Comparison of ENCODE assay signal across 25 mouse cellular contexts in genomic region chr8:11699442-11700001, GRCm38 (mm10). TPM values are rescaled to one million over a fixed set of nuclear protein-coding genes. Genes with fewer than 3 reads are reported as not detected.
DNase-seq lines count a peak whose midpoint lies in the region; ATAC-seq and TF ChIP-seq lines count a peak whose summit lies in the region.
"Had no signal": no experiment of that assay in that cellular context is flagged by ENCODE, and none has a peak within 500 bp of the region (broad histone marks: within the 10 kb centered on the region; RNA-seq: fewer than 3 reads in every experiment).

No protein-coding gene starts in this region.

- peak overlapping the region; percentile 60; the same call in 1 of the 2 replicates for H3K4me2 ChIP-seq in heart, embryonic 14.5 days (ENCODE audit: low read length)
- no peak overlapping the region for H3K4me2 ChIP-seq in CH12.LX (ENCODE audit: insufficient read depth, low read depth, poor library complexity, severe bottlenecking)
- H3K4me2 ChIP-seq in limb, embryonic 14.5 days (replicated peaks; ENCODE audit: low read depth, low read length, severe bottlenecking) = no peak overlapping the region

- H3K27me3 ChIP-seq in heart, embryonic 14.5 days (ENCODE audit: control insufficient read depth, insufficient read depth, low read length) = peaks cover 4% of the 10 kb centered on the region; the same call in 1 of the 2 replicates
- H3K27me3 ChIP-seq in CH12.LX (replicated peaks) (peaks cover 59% of the 10 kb centered on the region), ES-Bruce4 (ENCODE audit: control insufficient read depth, insufficient read depth, low read length, poor library complexity, severe bottlenecking) (no peaks in the 10 kb centered on the region)
- no peaks in the 10 kb centered on the region for H3K27me3 ChIP-seq in limb, embryonic 14.5 days (ENCODE audit: control insufficient read depth, insufficient read depth, low read length)
- H3K27me3 ChIP-seq: forebrain, embryonic 13.5 days; midbrain, embryonic 15.5 days; Patski had no signal

- no peaks in the 10 kb centered on the region for H3K36me3 ChIP-seq in heart, embryonic 14.5 days (ENCODE audit: control insufficient read depth, insufficient read depth, low read length)
- H3K36me3 ChIP-seq in CH12.LX (replicated peaks in 1 of 2; ENCODE audit: control insufficient read depth in 1 of 2, insufficient read depth in 1 of 2, low read length in 1 of 2) (no peaks in the 10 kb centered on the region), ES-Bruce4 (ENCODE audit: control insufficient read depth, insufficient read depth, low read length, poor library complexity, severe bottlenecking) (no peaks in the 10 kb centered on the region)
- no peaks in the 10 kb centered on the region for H3K36me3 ChIP-seq in limb, embryonic 14.5 days (ENCODE audit: control insufficient read depth, insufficient read depth, low read length)
- H3K36me3 ChIP-seq: heart, embryonic 15.5 days; hindbrain, embryonic 10.5 days; limb, embryonic 12.5 days; midbrain, embryonic 15.5 days had no signal

- H3K79me2 ChIP-seq in CH12.LX (replicated peaks; ENCODE audit: control insufficient read depth, extremely low read depth, insufficient read depth, poor library complexity, severe bottlenecking) = no peaks in the 10 kb centered on the region

- TF ChIP-seq POLR2A in CH12.LX (IDR thresholded peaks at IDR 0.05; ENCODE audit: low read depth, low read length) (no peak), ES-Bruce4 (IDR thresholded peaks at IDR 0.05; ENCODE audit: insufficient read depth, low read length) (no peak)
- TF ChIP-seq POLR2A in limb, embryonic 14.5 days (IDR thresholded peaks at IDR 0.05; ENCODE audit: borderline replicate concordance, extremely low read depth, insufficient read depth, insufficient read length) = no peak

- peak overlapping the region; percentile 35; the same call in 1 of the 2 replicates for H3K9ac ChIP-seq in heart, embryonic 14.5 days (ENCODE audit: low read length)
- H3K9ac ChIP-seq in CH12.LX (ENCODE audit: insufficient read depth, low read depth) (no peak overlapping the region), ES-Bruce4 (ENCODE audit: low read depth, poor library complexity, severe bottlenecking) (peak overlapping the region; percentile 6; the same call in 1 of the 2 replicates)
- H3K9ac ChIP-seq in limb, embryonic 14.5 days (ENCODE audit: low read depth, low read length, severe bottlenecking) = 0 out of 2 replicates have a peak overlapping the region, but pooled peaks have one; percentile 25
- H3K9ac ChIP-seq: heart, embryonic 15.5 days; liver, embryonic 14.5 days; lung, embryonic 14.5 days; midbrain, embryonic 15.5 days had no signal

- no peak for TF ChIP-seq RAD21 in CH12.LX (IDR thresholded peaks at IDR 0.05; ENCODE audit: low read depth, low read length)

- H3K4me1 ChIP-seq in heart, embryonic 14.5 days (ENCODE audit: control insufficient read depth in 2 of 2, insufficient read depth in 2 of 2, low read length in 2 of 2) = peaks cover 7 to 10% of the 10 kb centered on the region in 2 experiments
- H3K4me1 ChIP-seq in CH12.LX (ENCODE audit: control insufficient read depth in 1 of 2, insufficient read depth in 2 of 2) (no peaks in the 10 kb centered on the region), ES-Bruce4 (ENCODE audit: control insufficient read depth, insufficient read depth, low read length) (peaks cover 2% of the 10 kb centered on the region)
- H3K4me1 ChIP-seq in limb, embryonic 14.5 days (ENCODE audit: control insufficient read depth, insufficient read depth, low read length) = no peaks in the 10 kb centered on the region

- dilution Hi-C loops in CH12.LX (cut with MboI; ENCODE audit: extremely low pct_ligation_motif_present, extremely low pct_unique_long_range_greater_than_20kb, low sequenced_read_pairs) = no loop called here

- H3K4me3 ChIP-seq in heart, embryonic 14.5 days (ENCODE audit: control insufficient read depth in 1 of 2, insufficient read depth in 1 of 2, low read depth in 1 of 2, low read length in 2 of 2) = no peak overlapping the region
- no peak overlapping the region for H3K4me3 ChIP-seq in CH12.LX (replicated peaks in 1 of 3; ENCODE audit: low read depth in 2 of 3, low read length in 2 of 3, poor library complexity in 1 of 3)
- H3K4me3 ChIP-seq in ES-Bruce4 (ENCODE audit: low read depth, low read length) = no peak overlapping the region
- H3K4me3 ChIP-seq in limb, embryonic 14.5 days (replicated peaks; ENCODE audit: low read length) = no peak overlapping the region
- no peak overlapping the region for H3K4me3 ChIP-seq in layer of hippocampus, adult 2 months

- in situ Hi-C loops in CH12.LX (cut with MboI; ENCODE audit: low pct_ligation_motif_present, low pct_unique_long_range_greater_than_20kb, low sequenced_read_pairs) = loop anchor here (10.0 kb wide), 2 partner anchors 85 to 275 kb away; no protein-coding TSS in a partner anchor

- H3K27ac ChIP-seq in heart, embryonic 14.5 days (replicated peaks in 1 of 2; ENCODE audit: control insufficient read depth in 1 of 2, insufficient read depth in 1 of 2, low read depth in 2 of 2, low read length in 2 of 2) = no peak overlapping the region
- H3K27ac ChIP-seq in CH12.LX (ENCODE audit: insufficient read depth, low read depth) (no peak overlapping the region), ES-Bruce4 (ENCODE audit: insufficient read depth, low read length) (no peak overlapping the region)
- H3K27ac ChIP-seq in limb, embryonic 14.5 days (replicated peaks; ENCODE audit: low read depth, low read length) = no peak overlapping the region
- H3K27ac ChIP-seq in layer of hippocampus, adult 2 months = no peak overlapping the region
- H3K27ac ChIP-seq: forebrain, embryonic 13.5 days; heart, embryonic 15.5 days; limb, embryonic 12.5 days; liver, embryonic 14.5 days; midbrain, embryonic 15.5 days had no signal

- no peaks in the 10 kb centered on the region for H3K9me3 ChIP-seq in heart, embryonic 14.5 days (ENCODE audit: control insufficient read depth, low read length)
- H3K9me3 ChIP-seq in CH12.LX (replicated peaks; ENCODE audit: low read length) = peaks cover 7% of the 10 kb centered on the region
- H3K9me3 ChIP-seq in ES-Bruce4 (replicated peaks; ENCODE audit: control insufficient read depth, insufficient read depth, low read length, poor library complexity, severe bottlenecking) = no peaks in the 10 kb centered on the region
- no peaks in the 10 kb centered on the region for H3K9me3 ChIP-seq in limb, embryonic 14.5 days (ENCODE audit: control insufficient read depth, low read length)
- H3K9me3 ChIP-seq: forebrain, embryonic 13.5 days; heart, embryonic 15.5 days; hindbrain, embryonic 10.5 days; limb, embryonic 12.5 days; midbrain, embryonic 15.5 days had no signal

- intact Hi-C loops in heart, postnatal 25 days (cut with DNase I) = loop anchor here (2.0 to 5.0 kb wide), 4 partner anchors 67 to 192 kb away; no protein-coding TSS in a partner anchor
- intact Hi-C loops in gastrocnemius, postnatal 14 days (cut with DNase I; ENCODE audit: low total_unique reads) = loop anchor here (5.0 kb wide), 2 partner anchors 67 to 152 kb away; no protein-coding TSS in a partner anchor

- ATAC-seq in heart, embryonic 14.5 days (ENCODE audit: insufficient number of reproducible peaks, insufficient read depth, low FRiP score, low read depth) = no peak
- no peak for ATAC-seq in limb, embryonic 14.5 days (ENCODE audit: low FRiP score, low read depth)
- ATAC-seq: activated CD4-positive, CD25-positive, alpha-beta regulatory T cell, adult 4 months had no signal

- no peak for TF ChIP-seq CTCF in CH12.LX (conservative IDR thresholded peaks at IDR 0.05 in 1 of 2, IDR thresholded peaks at IDR 0.05 in 1 of 2; ENCODE audit: low read depth in 2 of 2, low read length in 2 of 2)
- TF ChIP-seq CTCF in ES-Bruce4 (IDR thresholded peaks at IDR 0.05; ENCODE audit: low read depth, low read length) = no peak
- no peak for TF ChIP-seq CTCF in layer of hippocampus, adult 2 months (conservative IDR thresholded peaks at IDR 0.05)

- 82% methylated on average over 5 of the region's 5 CpGs for WGBS in heart, embryonic 14.5 days
- WGBS in limb, embryonic 14.5 days = 78% methylated on average over 5 of the region's 5 CpGs

- no peak for DNase-seq in heart, postnatal 25 days (ENCODE audit: low spot score)
- no peak for DNase-seq in CH12.LX (ENCODE audit: extremely low read depth)
- DNase-seq in limb, embryonic 14.5 days (ENCODE audit: low spot score) = no peak
- DNase-seq in gastrocnemius, postnatal 14 days = no peak
- no peak for DNase-seq in layer of hippocampus, adult 2 months (ENCODE audit: low spot score in 2 of 2)

- TF ChIP-seq EP300 in CH12.LX (IDR thresholded peaks at IDR 0.05; ENCODE audit: low read length) (no peak), ES-Bruce4 (IDR thresholded peaks at IDR 0.05; ENCODE audit: insufficient read depth, low read depth, low read length) (no peak)

TF ChIP-seq in CH12.LX, 34 proteins besides CTCF, POLR2A, EP300 and RAD21:
- peak; percentile 73; the same call in 1 of the 2 replicates for TF ChIP-seq MAFK (IDR thresholded peaks at IDR 0.05; ENCODE audit: insufficient replicate concordance, low read length)
- TF ChIP-seq E2F4 (IDR thresholded peaks at IDR 0.05; ENCODE audit: insufficient replicate concordance, low read depth, low read length) = no peak

RNA-seq across cellular contexts. Expression of gene 1700016D06Rik, which starts 1.3 kb away (rescaled TPM):
- polyA plus RNA-seq in heart, embryonic 14.5 days (2014; fragmentation: Nextera tagmentation; extraction: Ambion mirVana) = not detected in 2 replicates
- not detected for total RNA-seq in heart, postnatal 25 days (2021)
- total RNA-seq in CH12.LX (2012; rRNA removed) = not detected in 2 replicates
- total RNA-seq in CH12.LX (2014; rRNA removed) = not detected in 2 replicates
- polyA plus RNA-seq in CH12.LX (2012; ENCODE audit: insufficient read length, low read depth) = not detected in 2 replicates
- not detected in 2 replicates for polyA plus RNA-seq in ES-Bruce4 (2011; ENCODE audit: insufficient read depth, insufficient read length, low read depth, missing spikeins)
- not detected in 2 replicates for polyA plus RNA-seq in limb, embryonic 14.5 days (2012; rRNA removed)
- polyA plus RNA-seq in limb, embryonic 14.5 days (2014; fragmentation: Nextera tagmentation; extraction: Ambion mirVana) = not detected in 2 replicates
- not detected for total RNA-seq in gastrocnemius, postnatal 14 days (2021)
- total RNA-seq in layer of hippocampus, adult 2 months (2021) = not detected
- total RNA-seq: adrenal gland, adult 8-10 months; gastrocnemius, adult 8-10 months; granulocyte monocyte progenitor cell, adult 5-6 weeks; layer of hippocampus, postnatal 25 days; left cerebral cortex, postnatal 10 days had no signal
- polyA plus RNA-seq: forebrain, embryonic 13.5 days; frontal cortex, adult 2 months; heart, embryonic 15.5 days; intestine, postnatal 0 days; limb, embryonic 12.5 days; liver, embryonic 14.5 days; lung, embryonic 14.5 days; midbrain, embryonic 15.5 days; Patski; small intestine, adult 2 months; stomach, embryonic 16.5 days had no signal

RNA-seq across cellular contexts. Expression of gene Arhgef7, which starts 28.0 kb away (rescaled TPM):
- polyA plus RNA-seq in heart, embryonic 14.5 days (2014; fragmentation: Nextera tagmentation; extraction: Ambion mirVana) = 67.5 and 72.1 TPM in 2 replicates
- 100 to 1,000 TPM; 153 to 155 TPM for total RNA-seq in heart, postnatal 25 days (2021)
- total RNA-seq in CH12.LX (2012; rRNA removed) = 17.0 and 18.6 TPM in 2 replicates
- 8.0 and 8.5 TPM in 2 replicates for total RNA-seq in CH12.LX (2014; rRNA removed)
- polyA plus RNA-seq in CH12.LX (2012; ENCODE audit: insufficient read length, low read depth) = 23.9 and 28.7 TPM in 2 replicates
- 38.5 and 38.7 TPM in 2 replicates for polyA plus RNA-seq in ES-Bruce4 (2011; ENCODE audit: insufficient read depth, insufficient read length, low read depth, missing spikeins)
- 52.6 and 58.6 TPM in 2 replicates for polyA plus RNA-seq in limb, embryonic 14.5 days (2012; rRNA removed)
- 54.4 and 56.5 TPM in 2 replicates for polyA plus RNA-seq in limb, embryonic 14.5 days (2014; fragmentation: Nextera tagmentation; extraction: Ambion mirVana)
- 10 to 100 TPM; 54.5 to 64.7 TPM for total RNA-seq in gastrocnemius, postnatal 14 days (2021)
- total RNA-seq in layer of hippocampus, adult 2 months (2021) = 100 to 1,000 TPM; 120 to 123 TPM
